Mouse (Mus musculus): Measurements from ENCODE around the gene 9630041A04Rik.

The 9630041A04Rik gene

DNA sequence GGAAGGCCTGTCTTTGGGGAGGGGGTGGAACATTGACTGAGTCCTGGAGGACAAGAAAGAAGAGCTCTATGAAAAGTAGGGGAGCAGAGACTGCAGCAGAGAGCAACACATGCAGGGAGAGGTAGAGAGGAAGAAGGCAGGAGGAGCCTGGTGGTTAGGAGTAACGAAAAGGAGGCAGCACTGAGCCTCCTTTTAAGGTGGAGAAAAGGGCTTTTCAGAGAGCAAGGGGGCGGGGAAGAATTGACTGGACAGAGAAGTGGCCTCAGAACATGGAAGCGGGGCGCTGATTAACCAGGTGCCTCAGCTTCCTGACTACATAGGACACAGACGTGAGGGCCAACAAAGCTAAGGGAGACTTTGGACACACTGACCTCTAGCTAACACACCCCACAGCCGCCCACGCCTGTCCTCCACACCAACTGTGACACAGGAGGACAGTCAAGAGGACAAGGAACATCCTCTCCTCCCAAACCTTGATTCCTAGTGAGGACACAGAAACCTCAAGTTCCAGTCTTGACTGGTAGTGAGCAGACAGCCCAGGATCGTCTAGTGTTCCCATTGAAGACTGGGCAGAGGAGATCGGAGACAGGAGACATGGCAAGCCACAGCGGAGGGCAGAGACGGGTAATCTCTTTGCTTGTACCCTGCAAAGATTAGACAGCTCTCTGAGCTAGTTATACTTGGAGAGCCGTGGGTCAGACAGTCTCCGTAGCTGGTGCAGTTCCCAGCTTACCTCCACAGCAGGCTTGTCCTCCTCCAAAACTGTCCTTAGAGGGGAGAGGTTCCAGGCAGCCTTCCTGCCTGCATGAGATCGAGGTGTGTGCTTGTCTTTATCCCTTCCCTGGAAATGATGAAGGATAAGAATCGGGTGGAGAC, at the start of gene 9630041A04Rik:
Gene 9630041A04Rik, plus strand, starts transcription at position 246 of the 876 bp plus-strand sequence.
- DNase-seq (ENCODE audit: low read depth, low spot score), result no peak

GRCm38 (mm10) chr9:101823896-101824295, 37.7 kb upstream of the 9630041A04Rik start:
- no peak for DNase-seq (ENCODE audit: low read depth, low spot score)

- DNase-seq (ENCODE audit: low read depth, low spot score), result no peak
These were observed 36.0 kb upstream of the 9630041A04Rik start for GRCm38 (mm10) chr9:101825626-101826025.

DNA sequence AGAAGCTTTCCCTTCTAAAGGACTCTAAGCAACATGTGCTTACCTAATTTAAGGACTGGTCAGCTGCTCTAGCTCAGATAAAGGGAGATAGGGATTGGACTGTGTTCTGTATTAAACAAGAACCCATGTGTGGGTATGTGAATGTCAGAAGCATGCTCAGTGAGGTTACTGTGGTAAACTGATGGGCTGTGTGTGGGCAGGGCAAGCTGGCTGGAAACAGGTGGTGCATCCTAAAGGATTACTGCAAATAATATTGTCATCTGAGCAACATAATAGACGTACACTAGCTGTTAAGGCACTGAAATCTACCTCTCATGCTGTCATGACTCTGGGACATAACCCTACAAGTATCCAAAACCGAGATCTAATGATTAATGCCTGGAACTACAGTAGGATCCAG, 28.0 kb upstream of the 9630041A04Rik start:
- no peak for DNase-seq (ENCODE audit: low read depth, low spot score)

DNA sequence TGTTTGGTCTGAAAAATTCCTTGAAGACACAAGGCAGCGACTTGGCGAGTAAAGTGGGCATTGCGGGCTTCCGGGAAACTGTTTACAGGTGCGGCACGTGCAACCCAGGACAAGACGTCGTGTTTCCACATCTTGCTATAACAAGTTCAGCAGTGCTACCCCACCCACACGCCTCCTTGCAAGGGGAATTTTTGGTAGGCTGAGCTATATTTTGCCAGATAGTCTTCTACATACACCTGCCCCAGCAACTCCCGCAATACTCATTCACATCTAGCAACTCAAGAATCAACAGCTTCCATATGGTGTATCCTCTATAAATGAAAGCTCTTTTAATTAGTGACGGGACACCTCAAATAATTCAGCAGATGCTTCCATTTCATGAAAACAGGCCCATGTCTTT, 20.5 kb upstream of the 9630041A04Rik start:
- no peak for DNase-seq (ENCODE audit: low read depth, low spot score)

DNA sequence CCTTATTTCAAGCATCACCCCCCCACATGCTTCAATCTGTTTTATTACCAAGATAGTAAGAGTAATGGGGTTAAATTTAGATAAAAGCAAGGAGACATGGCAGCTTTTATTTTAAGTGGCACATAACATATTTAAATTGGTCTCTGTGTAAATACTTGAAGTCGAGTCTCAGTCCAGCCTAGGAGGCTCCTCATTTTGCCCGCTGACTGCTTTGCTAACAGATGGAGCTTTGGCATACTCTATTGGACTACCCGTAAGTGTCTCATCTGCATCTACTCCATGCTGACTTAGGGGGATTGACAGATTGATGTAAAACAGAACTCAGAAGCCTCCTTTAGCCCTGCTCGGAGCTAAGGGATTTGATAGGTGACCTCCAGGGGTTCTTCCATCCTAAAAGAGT, 17.7 kb upstream of the 9630041A04Rik start:
- no peak for DNase-seq (ENCODE audit: low read depth, low spot score)

- no peak for DNase-seq (ENCODE audit: low read depth, low spot score)
These were observed 15.9 kb upstream of the 9630041A04Rik start for GRCm38 (mm10) chr9:101845691-101846090.

DNA sequence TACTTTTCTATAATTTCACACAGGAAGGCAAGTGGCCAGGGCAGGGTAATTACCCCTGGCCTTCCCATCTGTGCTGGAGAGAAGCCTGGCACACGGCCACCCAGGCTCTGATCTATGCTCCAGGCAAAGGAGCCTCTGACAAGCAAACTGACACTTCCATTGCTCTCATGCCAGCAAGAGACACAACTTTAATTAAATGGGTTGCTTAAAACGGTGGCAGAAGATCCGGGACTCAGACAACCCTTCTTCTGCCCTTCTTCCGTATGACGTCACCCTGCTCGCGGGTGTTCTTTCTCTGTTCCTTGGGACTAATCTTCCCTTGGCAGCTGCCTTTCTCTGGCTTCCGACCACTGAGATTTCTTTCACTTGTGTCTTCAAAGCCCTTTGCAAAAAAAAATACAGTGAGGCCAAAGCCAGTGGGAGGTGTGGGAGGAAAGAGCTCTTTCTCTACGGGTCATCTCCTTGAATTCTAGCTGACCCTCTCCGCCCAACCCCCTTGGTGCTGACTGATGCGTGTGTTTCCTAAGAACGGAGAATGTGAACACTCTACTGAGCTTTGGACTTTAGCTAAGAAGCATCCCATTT, 932 bp downstream of the 9630041A04Rik start:
- no peak for DNase-seq (ENCODE audit: low read depth, low spot score)

- no peak for DNase-seq (ENCODE audit: low read depth, low spot score)
These were observed 1.5 kb downstream of the 9630041A04Rik start for GRCm38 (mm10) chr9:101863130-101863529.

- no peak for DNase-seq (ENCODE audit: low read depth, low spot score)
These were observed 7.0 kb downstream of the 9630041A04Rik start for GRCm38 (mm10) chr9:101868593-101868992.

DNA sequence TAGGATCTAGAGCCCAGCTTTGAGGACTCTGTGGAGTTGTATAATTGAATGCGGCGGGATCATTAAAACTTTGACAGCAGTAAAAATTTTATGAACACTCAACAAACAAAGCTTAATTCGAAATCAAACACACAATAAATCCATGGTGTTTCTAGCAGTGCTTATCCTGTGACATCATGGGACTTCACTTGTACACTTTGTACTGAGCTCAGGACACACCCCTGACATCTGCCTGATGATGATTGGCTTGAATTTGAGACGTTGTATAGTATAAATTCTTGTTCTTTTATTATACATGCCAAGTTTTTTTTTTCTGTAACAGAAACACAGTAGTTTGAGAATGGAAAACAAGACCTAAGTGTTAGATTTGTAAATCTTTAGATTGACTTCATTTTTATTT, 8.4 kb downstream of the 9630041A04Rik start:
- no peak for DNase-seq (ENCODE audit: low read depth, low spot score)

DNA sequence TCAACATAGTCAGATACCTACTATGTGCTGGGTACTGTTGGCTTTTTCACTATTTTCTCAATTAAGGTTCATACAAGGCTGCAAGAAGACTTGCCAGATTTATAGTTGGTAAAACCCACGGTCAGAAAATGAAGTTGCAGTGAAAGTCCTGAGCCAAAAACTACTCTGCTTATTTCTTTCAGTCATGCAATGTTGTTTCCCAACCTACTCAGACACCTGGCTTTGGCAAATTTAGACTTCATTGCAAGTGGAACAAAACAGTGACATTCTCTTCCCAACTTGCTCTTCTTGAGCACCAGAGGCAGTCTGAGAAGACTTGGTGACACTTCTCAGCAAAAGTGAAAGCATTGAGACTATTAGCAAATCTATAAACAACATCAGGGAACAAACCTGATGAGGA, 13.7 kb downstream of the 9630041A04Rik start:
- DNase-seq (ENCODE audit: low read depth, low spot score), result no peak

GRCm38 (mm10) chr9:101877109-101877987, 15.7 kb downstream of the 9630041A04Rik start:
- no peak for DNase-seq (ENCODE audit: low read depth, low spot score)

DNA sequence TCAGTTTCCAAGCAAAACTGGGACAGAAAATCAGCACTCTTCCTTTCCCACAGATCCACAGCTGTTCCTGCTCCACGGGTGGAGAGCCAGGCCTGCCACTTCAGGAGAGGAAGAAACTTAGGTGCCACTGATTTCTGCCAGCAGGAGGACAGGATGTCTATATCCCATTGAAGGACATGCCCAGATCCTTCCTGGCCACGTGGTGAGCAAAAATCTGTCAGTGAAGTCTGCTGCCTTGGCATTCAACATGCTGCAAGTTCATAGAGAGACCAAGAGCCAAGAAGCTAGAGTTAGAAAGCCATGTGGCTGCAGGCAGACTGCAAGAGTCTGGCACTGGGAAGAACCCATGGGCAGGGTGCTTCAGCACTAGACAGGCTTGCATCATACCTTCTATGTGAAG, 21.7 kb downstream of the 9630041A04Rik start:
- DNase-seq (ENCODE audit: low read depth, low spot score), result no peak

DNA sequence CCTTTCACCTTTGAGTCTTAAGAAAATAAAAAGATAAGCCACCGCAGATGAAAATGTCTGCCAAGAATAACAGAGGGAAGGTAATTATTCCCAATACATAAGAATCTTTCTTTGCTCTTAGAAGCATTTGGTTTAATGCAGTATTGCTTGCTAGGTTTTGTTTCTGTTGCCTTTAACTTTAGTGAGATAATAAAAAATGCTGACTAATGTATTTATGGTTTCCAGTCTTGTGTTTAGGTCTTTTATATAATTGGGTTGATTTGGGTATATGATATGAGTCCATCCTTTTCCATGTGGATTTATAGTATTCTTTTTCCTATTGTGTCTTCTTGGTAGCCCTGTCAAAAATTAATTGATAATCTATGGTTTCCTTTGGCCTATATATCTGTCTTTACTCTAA, 36.2 kb downstream of the 9630041A04Rik start:
- no peak for DNase-seq (ENCODE audit: low read depth, low spot score)

DNA sequence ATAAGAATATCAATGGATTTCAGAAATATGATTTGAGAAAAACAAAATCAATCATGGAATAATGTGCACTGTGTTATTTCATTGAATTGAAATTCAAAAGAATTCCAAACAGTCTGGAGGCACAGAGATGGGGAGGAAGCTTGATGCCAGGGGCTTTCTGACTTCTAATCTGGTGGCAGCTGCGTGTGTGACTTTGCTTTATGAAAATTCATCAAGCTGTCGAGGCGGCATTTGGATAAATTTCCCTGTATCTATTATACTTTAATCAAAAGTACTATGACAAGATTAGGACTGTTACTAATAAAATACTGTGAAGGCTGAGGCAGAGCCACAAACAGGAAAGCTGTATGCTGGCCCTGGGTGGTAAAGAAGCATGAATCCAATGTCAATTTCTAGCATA, 41.8 kb downstream of the 9630041A04Rik start:
- no peak for DNase-seq (ENCODE audit: low read depth, low spot score)

DNA sequence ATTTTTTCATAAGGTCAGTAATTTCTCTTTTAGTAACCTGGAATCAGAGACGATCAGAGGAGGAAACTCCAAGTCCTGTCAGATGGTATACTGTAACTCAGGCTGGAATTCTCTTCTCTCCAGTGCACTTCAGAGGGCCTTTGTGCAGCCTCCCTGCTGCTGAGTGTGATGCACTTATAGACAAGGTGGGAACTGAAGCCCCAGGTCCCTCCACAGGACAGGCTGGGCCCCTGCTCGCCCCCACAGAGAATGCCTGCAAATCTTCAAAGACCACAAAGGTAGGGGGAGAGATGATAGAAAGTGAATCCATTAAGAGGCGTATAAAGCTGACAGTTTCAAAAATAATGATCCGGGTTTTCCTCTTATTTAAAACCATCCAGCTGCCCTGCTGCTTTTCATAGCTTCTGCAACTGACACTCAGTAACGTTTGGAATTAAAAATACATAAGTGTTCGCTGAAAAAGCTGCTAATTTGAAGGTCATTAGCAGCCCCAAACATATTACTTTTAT, 46.2 kb downstream of the 9630041A04Rik start:
- no peak for DNase-seq (ENCODE audit: low read depth, low spot score)

DNA sequence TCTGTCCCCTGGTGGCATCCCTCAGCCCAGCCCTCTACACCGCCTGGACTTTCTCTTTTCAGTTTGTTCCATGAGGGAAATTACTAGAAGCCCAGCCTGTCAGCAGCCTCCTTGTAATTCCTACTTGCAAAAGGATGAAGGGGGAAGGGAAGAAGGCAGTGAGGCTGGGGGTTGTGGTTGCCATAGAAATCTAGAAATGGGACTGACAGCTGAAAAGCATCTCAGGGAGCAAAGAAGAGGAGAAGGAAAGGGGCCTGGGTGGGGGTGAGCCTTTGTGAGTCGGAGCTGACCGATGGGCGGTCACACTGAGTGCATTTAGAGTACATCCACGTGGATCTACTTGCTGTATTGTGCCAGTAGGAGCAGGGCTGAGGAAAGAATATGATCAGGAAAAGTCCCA, 47.2 kb downstream of the 9630041A04Rik start:
- DNase-seq (ENCODE audit: low read depth, low spot score), result no peak

DNA sequence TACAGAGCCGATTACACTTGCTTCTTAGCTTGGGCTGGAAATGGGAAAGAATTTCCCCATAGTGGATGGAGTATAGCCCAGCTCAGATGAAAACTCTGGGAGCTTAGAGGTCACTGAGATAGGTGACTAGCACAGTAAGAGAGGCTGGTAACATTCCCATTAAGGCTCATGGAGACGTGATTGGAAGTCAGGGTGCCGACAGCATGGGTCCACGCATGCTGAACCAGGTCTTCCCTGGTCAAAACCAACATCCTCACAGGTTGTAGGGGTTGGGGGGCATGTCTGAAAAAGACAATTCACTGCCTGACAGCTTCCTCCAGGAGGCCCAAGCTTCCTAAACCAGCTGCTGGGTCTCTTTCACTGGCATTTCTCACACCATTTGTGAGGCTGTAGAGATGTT, 47.9 kb downstream of the 9630041A04Rik start:
- DNase-seq (ENCODE audit: low read depth, low spot score), result no peak

DNA sequence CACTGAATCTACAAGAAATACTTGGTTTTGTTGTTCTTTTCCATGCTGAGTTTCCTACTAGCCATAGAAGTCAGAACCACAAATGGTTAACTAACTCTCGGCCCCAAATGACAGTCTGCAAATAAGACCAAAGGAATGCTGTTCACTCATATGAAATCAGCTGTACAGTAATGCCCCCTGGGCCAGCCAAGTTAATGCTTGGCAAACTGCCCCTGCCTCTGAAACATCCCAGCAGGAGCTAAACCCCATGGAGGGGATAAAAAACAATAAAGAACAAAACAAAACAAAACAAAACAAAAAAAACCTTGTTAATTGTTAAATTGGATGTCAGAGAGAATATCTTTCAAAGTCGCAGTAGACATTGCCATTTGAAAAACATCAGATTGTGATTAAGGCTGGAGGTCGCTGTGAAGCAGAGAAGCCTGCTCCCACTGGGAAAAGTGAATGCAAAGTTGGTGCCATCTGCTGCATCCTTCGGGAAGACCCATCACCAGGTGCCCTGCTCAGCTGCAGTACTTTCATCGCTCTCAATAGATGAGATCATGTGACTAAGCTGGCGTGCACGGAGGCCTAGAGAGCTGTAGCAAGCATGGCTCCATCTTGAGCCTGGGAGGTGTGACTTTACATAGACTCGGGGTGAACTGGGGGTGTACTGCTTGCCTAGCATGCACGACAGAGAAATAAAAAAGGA, 49.7 kb downstream of the 9630041A04Rik start:
- DNase-seq (ENCODE audit: low read depth, low spot score), result no peak

DNA sequence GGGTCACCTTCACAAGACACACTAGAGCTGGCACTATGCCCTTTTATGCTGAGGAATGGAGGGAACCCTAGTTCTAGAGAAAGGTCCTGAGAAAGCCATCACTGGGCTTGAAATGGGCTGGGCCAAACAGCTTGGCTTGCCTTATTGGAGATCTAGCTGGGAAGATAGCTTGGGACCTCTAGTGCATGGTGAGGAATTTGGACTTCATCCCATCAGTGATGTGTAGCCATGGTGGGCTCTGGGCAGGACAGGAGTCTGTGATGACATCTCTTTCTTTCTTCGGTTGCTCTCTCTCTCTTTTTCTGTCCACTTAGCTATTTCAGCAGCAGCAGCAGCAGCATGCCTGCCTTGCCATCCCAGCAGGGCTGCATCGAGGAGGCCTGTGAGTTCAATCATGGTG, 53.4 kb downstream of the 9630041A04Rik start:
- no peak for DNase-seq (ENCODE audit: low read depth, low spot score)
